Mouse (Mus musculus) embryonic fibroblast, embryonic 13.5 days (primary cell): ENCODE results near the gene Ckm.

Source experiments
- CTCF ChIP-seq: IDR thresholded peaks from 2 replicates; pipeline ENCODE4 v1.5.1; 2011; ENCODE audit warnings: mild to moderate bottlenecking, control low read depth, low read length, moderate library complexity, borderline replicate concordance; ENCODE audit not compliant: insufficient read depth
- POLR2A ChIP-seq: IDR thresholded peaks from 2 replicates; pipeline ENCODE4 v1.6.1; 2011; ENCODE audit warnings: low read depth, mild to moderate bottlenecking, control low read depth, low read length, moderate library complexity

DNA sequence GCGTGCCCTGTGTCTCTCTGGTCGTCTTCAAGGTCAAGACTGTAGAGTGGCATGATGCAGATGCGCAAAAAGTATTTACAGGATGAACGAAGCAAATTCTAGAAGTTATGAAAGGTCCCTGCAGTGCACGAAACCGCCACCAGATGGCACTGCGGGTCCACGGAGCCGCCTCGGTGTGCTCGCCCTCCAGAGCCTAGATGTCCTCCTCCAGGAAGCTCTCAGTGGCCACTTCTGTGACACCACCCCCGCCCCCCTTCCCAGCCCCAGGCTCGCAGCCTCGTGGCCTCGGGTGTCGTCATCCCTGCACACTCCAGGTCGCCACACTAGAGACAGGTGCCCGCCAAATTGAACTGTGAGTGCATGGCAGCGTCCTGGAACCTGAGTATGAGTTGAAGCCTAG, 841 bp downstream of the Ckm start:
- TF ChIP-seq CTCF (peak; percentile 97), POLR2A (no peak)
